ENCODE assay signal across 8 mouse cellular contexts in genomic region chr2:93823519-93823918, GRCm38 (mm10). TPM values are rescaled to one million over a fixed set of nuclear protein-coding genes. Genes with fewer than 3 reads are reported as not detected.
DNase-seq lines count a peak whose midpoint lies in the region; ATAC-seq and TF ChIP-seq lines count a peak whose summit lies in the region.

No protein-coding gene starts in this region.

- intact Hi-C loops in heart, postnatal 14 days (cut with DNase I): no loop called here

- ATAC-seq in intestine, embryonic 14.5 days (replicated peaks; ENCODE audit: low FRiP score, low TSS enrichment, low read depth): peak; percentile 37; the same call in 1 of the 2 replicates
- no peak for ATAC-seq in intestine, embryonic 15.5 days
- no peak; the same call in 1 of the 2 replicates for ATAC-seq in midbrain, postnatal 0 days (ENCODE audit: low FRiP score)

- H3K4me1 ChIP-seq in intestine, embryonic 14.5 days (replicated peaks; ENCODE audit: control insufficient read depth, insufficient read depth, low read length): peaks cover 9% of the 10 kb centered on the region; the same call in 1 of the 2 replicates
- H3K4me1 ChIP-seq in intestine, embryonic 15.5 days (replicated peaks): 0 out of 2 replicates have a peak, but pooled peaks cover 6% of the 10 kb centered on the region
- H3K4me1 ChIP-seq in midbrain, postnatal 0 days (ENCODE audit: insufficient read depth, low read length): peaks cover 7% of the 10 kb centered on the region; the same call in 1 of the 2 replicates

- H3K4me3 ChIP-seq in intestine, embryonic 14.5 days (ENCODE audit: low read depth, low read length): no peak overlapping the region
- H3K4me3 ChIP-seq in intestine, embryonic 15.5 days (replicated peaks): no peak overlapping the region
- H3K4me3 ChIP-seq in midbrain, postnatal 0 days (ENCODE audit: low read depth, low read length): no peak overlapping the region

- H3K27me3 ChIP-seq in intestine, embryonic 14.5 days (replicated peaks; ENCODE audit: control insufficient read depth, insufficient read depth, low read length): no peaks in the 10 kb centered on the region
- H3K27me3 ChIP-seq in intestine, embryonic 15.5 days (replicated peaks): no peaks in the 10 kb centered on the region
- H3K27me3 ChIP-seq in midbrain, postnatal 0 days (ENCODE audit: insufficient read depth, low read length): no peaks in the 10 kb centered on the region
- no peaks in the 10 kb centered on the region for H3K27me3 ChIP-seq in splenic B cell, adult 2 months (ENCODE audit: control insufficient read depth, insufficient read depth, low read length, poor library complexity, severe bottlenecking)

- peak; percentile 98 for TF ChIP-seq CTCF in midbrain, postnatal 0 days (IDR thresholded peaks at IDR 0.05)

- H3K9me3 ChIP-seq in intestine, embryonic 14.5 days (ENCODE audit: control insufficient read depth, low read length): no peaks in the 10 kb centered on the region
- H3K9me3 ChIP-seq in intestine, embryonic 15.5 days: no peaks in the 10 kb centered on the region
- H3K9me3 ChIP-seq in midbrain, postnatal 0 days (ENCODE audit: low read length): no peaks in the 10 kb centered on the region

- 0 out of 2 replicates have a peak, but pooled peaks cover 6% of the 10 kb centered on the region for H3K36me3 ChIP-seq in intestine, embryonic 14.5 days (ENCODE audit: control insufficient read depth, insufficient read depth, low read length)
- H3K36me3 ChIP-seq in intestine, embryonic 15.5 days: no peaks in the 10 kb centered on the region
- H3K36me3 ChIP-seq in midbrain, postnatal 0 days (ENCODE audit: insufficient read depth, low read length): 0 out of 2 replicates have a peak, but pooled peaks cover 10% of the 10 kb centered on the region
- no peaks in the 10 kb centered on the region for H3K36me3 ChIP-seq in splenic B cell, adult 2 months (ENCODE audit: control insufficient read depth, insufficient read depth, low read length, poor library complexity, severe bottlenecking)

- no peak overlapping the region for H3K9ac ChIP-seq in intestine, embryonic 14.5 days (ENCODE audit: low read length)
- no peak overlapping the region for H3K9ac ChIP-seq in intestine, embryonic 15.5 days
- no peak overlapping the region for H3K9ac ChIP-seq in midbrain, postnatal 0 days (replicated peaks; ENCODE audit: low read length, poor library complexity, severe bottlenecking)

- WGBS in intestine, embryonic 14.5 days: 17% methylated on average over 8 of the region's 8 CpGs
- 20% methylated on average over 8 of the region's 8 CpGs for WGBS in intestine, embryonic 15.5 days
- 20% methylated on average over 8 of the region's 8 CpGs for WGBS in midbrain, postnatal 0 days

- H3K4me2 ChIP-seq in intestine, embryonic 14.5 days (ENCODE audit: low read length): no peak overlapping the region
- H3K4me2 ChIP-seq in intestine, embryonic 15.5 days (replicated peaks): no peak overlapping the region
- H3K4me2 ChIP-seq in midbrain, postnatal 0 days (ENCODE audit: low read depth, low read length, poor library complexity, severe bottlenecking): no peak overlapping the region

- H3K27ac ChIP-seq in intestine, embryonic 14.5 days (ENCODE audit: low read depth): no peak overlapping the region
- no peak overlapping the region for H3K27ac ChIP-seq in intestine, embryonic 15.5 days
- H3K27ac ChIP-seq in midbrain, postnatal 0 days (ENCODE audit: low read depth, low read length): no peak overlapping the region

- DNase-seq in intestine, embryonic 14.5 days (ENCODE audit: low spot score): peak; percentile 69
- peak; percentile 50 for DNase-seq in adrenal gland, adult 8-10 months
- peak; percentile 90 for DNase-seq in embryo, embryonic 11.5 days (ENCODE audit: low read depth, low spot score)
- peak; percentile 64 to 84 for DNase-seq in heart, postnatal 14 days
- peak; percentile 46 to 87 for DNase-seq in layer of hippocampus, postnatal 14 days (ENCODE audit: low spot score in 2 of 2)
- DNase-seq in midbrain, postnatal 0 days (ENCODE audit: low spot score): peak; percentile 96
- DNase-seq in splenic B cell, adult 2 months (ENCODE audit: low read depth, low spot score): peak; percentile 96

RNA-seq across cellular contexts. Expression of gene Ext2, which starts 1.2 kb away (rescaled TPM):
- 109 and 110 TPM in 2 replicates for polyA plus RNA-seq in intestine, embryonic 14.5 days (2014; fragmentation: Nextera tagmentation; extraction: Ambion mirVana)
- polyA plus RNA-seq in intestine, embryonic 15.5 days (2015; fragmentation: Nextera tagmentation; extraction: Ambion mirVana): 92.9 and 93.6 TPM in 2 replicates
- total RNA-seq in adrenal gland, adult 8-10 months (2022): 100 to 1,000 TPM in 3 of 4 experiments, 10 to 100 TPM in 1; 98.9 to 144 (median 104) TPM
- total RNA-seq in heart, postnatal 14 days (2021): 10 to 100 TPM; 48.8 to 49.9 TPM
- 10 to 100 TPM; 50.7 to 58.4 TPM for total RNA-seq in layer of hippocampus, postnatal 14 days (2021)
- total RNA-seq in midbrain, postnatal 0 days (2014; rRNA removed): 42.7 and 57.2 TPM in 2 replicates
- 74.1 and 74.7 TPM in 2 replicates for polyA plus RNA-seq in midbrain, postnatal 0 days (2015; fragmentation: Nextera tagmentation; extraction: Ambion mirVana)

RNA-seq across cellular contexts. Expression of gene Accs, which starts 26.2 kb away (rescaled TPM):
- polyA plus RNA-seq in intestine, embryonic 14.5 days (2014; fragmentation: Nextera tagmentation; extraction: Ambion mirVana): 8.8 and 11.2 TPM in 2 replicates
- polyA plus RNA-seq in intestine, embryonic 15.5 days (2015; fragmentation: Nextera tagmentation; extraction: Ambion mirVana): 5.4 and 6.8 TPM in 2 replicates
- total RNA-seq in adrenal gland, adult 8-10 months (2022): 10 to 100 TPM; 11.8 to 20.3 (median 15.2) TPM
- total RNA-seq in heart, postnatal 14 days (2021): 1 to 10 TPM; 3.4 to 5.0 TPM
- total RNA-seq in layer of hippocampus, postnatal 14 days (2021): 1 to 10 TPM; 4.4 to 4.7 TPM
- total RNA-seq in midbrain, postnatal 0 days (2014; rRNA removed): 10.8 and 12.1 TPM in 2 replicates
- 4.7 and 4.9 TPM in 2 replicates for polyA plus RNA-seq in midbrain, postnatal 0 days (2015; fragmentation: Nextera tagmentation; extraction: Ambion mirVana)

RNA-seq across cellular contexts. Expression of gene Accsl, which starts 45.4 kb away (rescaled TPM):
- polyA plus RNA-seq in intestine, embryonic 14.5 days (2014; fragmentation: Nextera tagmentation; extraction: Ambion mirVana): 0.08 TPM in 1 of 2 replicates, not detected in the other
- not detected in 2 replicates for polyA plus RNA-seq in intestine, embryonic 15.5 days (2015; fragmentation: Nextera tagmentation; extraction: Ambion mirVana)
- total RNA-seq in adrenal gland, adult 8-10 months (2022): under 1 TPM in 3 of 4 experiments, not detected in 1; 0.25 to 0.49 (median 0.38) TPM
- not detected for total RNA-seq in heart, postnatal 14 days (2021)
- total RNA-seq in layer of hippocampus, postnatal 14 days (2021): under 1 TPM; 0.72 to 0.90 TPM
- 0.52 TPM in 1 of 2 replicates, not detected in the other for total RNA-seq in midbrain, postnatal 0 days (2014; rRNA removed)
- 0.11 and 0.51 TPM in 2 replicates for polyA plus RNA-seq in midbrain, postnatal 0 days (2015; fragmentation: Nextera tagmentation; extraction: Ambion mirVana)
